Mouse (Mus musculus) MEL (cell line): ENCODE data around the gene Spesp1. TPM values are rescaled to one million over a fixed set of nuclear protein-coding genes. Genes with fewer than 3 reads are reported as not detected.

Experiments
- DNase-seq: peaks from one replicate; pipeline ENCODE4 v3.0.0; 2011; ENCODE audit warnings: low read depth, low spot score
- H3K27ac ChIP-seq: 2 replicates; pipeline ENCODE4 v1.5.1; 2012; ENCODE audit warnings: low read depth, mild to moderate bottlenecking, control low read depth, low read length, moderate library complexity; ENCODE audit not compliant: control insufficient read depth
- H3K27me3 ChIP-seq, 2 experiments: fragments of 150-350 bp in 1 of 2; sonication (generic) in 1 of 2; 2 replicates each; pipeline ENCODE4 v1.6.1; 2012; ENCODE audit warnings: low read length in 2 of 2, mild to moderate bottlenecking in 2 of 2, improper control_type of control experiment in 1 of 2, moderate library complexity in 1 of 2; ENCODE audit not compliant: insufficient read depth in 2 of 2, control insufficient read depth in 1 of 2
- H3K36me3 ChIP-seq, 2 experiments: 2 replicates each; pipeline ENCODE4 v1.6.1; 2012 to 2014; ENCODE audit warnings: low read length in 2 of 2, improper control_type of control experiment in 1 of 2, inconsistent platforms in 1 of 2, mild to moderate bottlenecking in 1 of 2; ENCODE audit not compliant: insufficient read depth in 2 of 2, control insufficient read depth in 1 of 2
- H3K4me1 ChIP-seq, 2 experiments: fragments of 150-350 bp in 1 of 2; sonication (generic) in 1 of 2; 2 replicates each; pipeline ENCODE4 v1.6.1; 2012; ENCODE audit warnings: low read length in 2 of 2, improper control_type of control experiment in 1 of 2, mild to moderate bottlenecking in 1 of 2; ENCODE audit not compliant: insufficient read depth in 2 of 2, control insufficient read depth in 1 of 2
- H3K4me3 ChIP-seq, 2 experiments: fragments of 150-350 bp in 1 of 2; sonication (generic) in 1 of 2; 2 replicates each; pipeline ENCODE4 v1.5.1; 2012; ENCODE audit warnings: low read depth in 2 of 2, low read length in 2 of 2, mild to moderate bottlenecking in 2 of 2, moderate library complexity in 2 of 2, control low read depth in 1 of 2, improper control_type of control experiment in 1 of 2; ENCODE audit not compliant: control insufficient read depth in 1 of 2, insufficient read depth in 1 of 2
- H3K79me2 ChIP-seq: 2 replicates; pipeline ENCODE4 v1.6.1; 2012; ENCODE audit warnings: mild to moderate bottlenecking, low read length, moderate library complexity; ENCODE audit not compliant: control insufficient read depth, poor library complexity, insufficient read depth
- H3K9ac ChIP-seq: 2 replicates; pipeline ENCODE4 v1.6.1; 2012; ENCODE audit warnings: low read depth, mild to moderate bottlenecking, control low read depth, low read length, moderate library complexity; ENCODE audit not compliant: control insufficient read depth, poor library complexity, severe bottlenecking
- H3K9me3 ChIP-seq: fragments of 150-350 bp; sonication (generic); replicated peaks from 2 replicates; pipeline ENCODE4 v1.6.1; 2012; ENCODE audit warnings: mild to moderate bottlenecking, low read length, improper control_type of control experiment, moderate library complexity; ENCODE audit not compliant: insufficient read depth
- BHLHE40 ChIP-seq: IDR thresholded peaks from 2 replicates; pipeline ENCODE4 v1.6.1; 2012; ENCODE audit warnings: low read depth, mild to moderate bottlenecking, inconsistent platforms, low read length, improper control_type of control experiment, borderline replicate concordance
- CTCF ChIP-seq, 3 experiments: IDR thresholded peaks in 2 of 3; conservative IDR thresholded peaks in 1 of 3; 2 replicates each; pipeline ENCODE4 v1.5.1; 2011 to 2012; ENCODE audit warnings: low read length in 3 of 3, low read depth in 2 of 3, mild to moderate bottlenecking in 2 of 3, improper control_type of control experiment in 1 of 3, inconsistent platforms in 1 of 3, mixed read lengths in 1 of 3, moderate library complexity in 1 of 3; ENCODE audit not compliant: control insufficient read depth in 1 of 3, insufficient read depth in 1 of 3, poor library complexity in 1 of 3, severe bottlenecking in 1 of 3
- ELF1 ChIP-seq: IDR thresholded peaks from 2 replicates; pipeline ENCODE4 v1.6.1; 2014; ENCODE audit warnings: low read depth, mild to moderate bottlenecking, inconsistent platforms, low read length, improper control_type of control experiment, moderate library complexity
- EP300 ChIP-seq, 2 experiments: IDR thresholded peaks; 2 replicates each; pipeline ENCODE4 v1.6.1; 2011; ENCODE audit warnings: improper control_type of control experiment in 2 of 2, low read length in 2 of 2, low read depth in 1 of 2, mild to moderate bottlenecking in 1 of 2
- GATA1 ChIP-seq: IDR thresholded peaks from 2 replicates; pipeline ENCODE4 v1.6.1; 2011; ENCODE audit warnings: low read depth, low read length, improper control_type of control experiment
- HCFC1 ChIP-seq: IDR thresholded peaks from 2 replicates; pipeline ENCODE4 v1.6.1; 2012; ENCODE audit warnings: low read depth, mild to moderate bottlenecking, inconsistent platforms, low read length, improper control_type of control experiment, moderate library complexity
- JUND ChIP-seq: IDR thresholded peaks from 2 replicates; pipeline ENCODE4 v1.6.1; 2011; ENCODE audit warnings: low read depth, mild to moderate bottlenecking, improper control_type of control experiment, low read length
- MAFK ChIP-seq: IDR thresholded peaks from 2 replicates; pipeline ENCODE4 v1.6.1; 2011; ENCODE audit warnings: low read depth, mild to moderate bottlenecking, low read length, improper control_type of control experiment, borderline replicate concordance
- MEF2A ChIP-seq: IDR thresholded peaks from 2 replicates; pipeline ENCODE4 v1.6.1; 2014; ENCODE audit warnings: low read depth, mild to moderate bottlenecking, inconsistent platforms, low read length, improper control_type of control experiment; ENCODE audit not compliant: poor library complexity, insufficient replicate concordance, severe bottlenecking; ENCODE audit errors: extremely low read depth
- MYB ChIP-seq: IDR thresholded peaks from 2 replicates; pipeline ENCODE4 v1.6.1; 2011; ENCODE audit warnings: mild to moderate bottlenecking, low read depth, low read length, improper control_type of control experiment
- NELFE ChIP-seq: IDR thresholded peaks from 2 replicates; pipeline ENCODE4 v1.6.1; 2011; ENCODE audit warnings: low read depth, low read length, improper control_type of control experiment
- POLR2AphosphoS2 ChIP-seq: IDR thresholded peaks from 2 replicates; pipeline ENCODE4 v1.6.1; 2011; ENCODE audit warnings: low read length, improper control_type of control experiment
- POLR2AphosphoS5 ChIP-seq: IDR thresholded peaks from 2 replicates; pipeline ENCODE4 v1.6.1; 2012; ENCODE audit warnings: low read depth, borderline replicate concordance, mild to moderate bottlenecking, inconsistent platforms, low read length, moderate library complexity, mixed read lengths
- RAD21 ChIP-seq: IDR thresholded peaks from 2 replicates; pipeline ENCODE4 v1.6.1; 2011; ENCODE audit warnings: mild to moderate bottlenecking, low read depth, low read length, improper control_type of control experiment
- RCOR1 ChIP-seq: IDR thresholded peaks from 2 replicates; pipeline ENCODE4 v1.6.1; 2012; ENCODE audit warnings: low read depth, mild to moderate bottlenecking, inconsistent platforms, low read length, improper control_type of control experiment
- SIN3A ChIP-seq: IDR thresholded peaks from 2 replicates; pipeline ENCODE4 v1.6.1; 2012; ENCODE audit warnings: low read length, improper control_type of control experiment, inconsistent platforms
- SMC3 ChIP-seq: IDR thresholded peaks from 2 replicates; pipeline ENCODE4 v1.6.1; 2011; ENCODE audit warnings: low read depth, low read length, improper control_type of control experiment
- TBP ChIP-seq: IDR thresholded peaks from 2 replicates; pipeline ENCODE4 v1.8.0; 2011; ENCODE audit warnings: low read depth, low read length, improper control_type of control experiment
- ZC3H11A ChIP-seq: IDR thresholded peaks from 2 replicates; pipeline ENCODE4 v1.6.1; 2012; ENCODE audit warnings: low read depth, mild to moderate bottlenecking, inconsistent platforms, low read length, improper control_type of control experiment
- ZNF384 ChIP-seq: IDR thresholded peaks from 2 replicates; pipeline ENCODE4 v1.6.1; 2012; ENCODE audit warnings: low read depth, mild to moderate bottlenecking, inconsistent platforms, low read length, improper control_type of control experiment
- polyA plus RNA-seq, 2 experiments: library from polyadenylated mRNA; stranded (reverse) in 1 of 2; unstranded in 1 of 2; fragments of >175 nt in 1 of 2; fragments of >200 nt in 1 of 2; gene quantifications; 2 replicates each; pipeline versions ENCODE4 v1.2.1 to v1.2.4; 2012; ENCODE audit warnings: low replicate concordance in 2 of 2, low read depth in 1 of 2; ENCODE audit not compliant: insufficient read length in 2 of 2, insufficient read depth in 1 of 2, missing spikeins in 1 of 2
- total RNA-seq: library from RNA; depleted of rRNA; stranded (reverse); fragments of 300-350 nt; gene quantifications from 2 replicates; pipeline ENCODE4 v1.2.3, GENCODE M21; 2012

The Spesp1 gene
- total and polyA plus RNA-seq, 3 experiments: not detected

GRCm38 (mm10) chr9:62245612-62246379, 36.2 kb downstream of the Spesp1 start:
- no peak overlapping the region for H3K9ac ChIP-seq
- no peaks in the 10 kb centered on the region for H3K36me3 ChIP-seq
- H3K9me3 ChIP-seq: no peaks in the 10 kb centered on the region
- H3K27ac ChIP-seq: no peak overlapping the region
- H3K27me3 ChIP-seq: peaks cover 3 to 19% of the 10 kb centered on the region in 2 experiments
- H3K4me3 ChIP-seq: no peak overlapping the region
- peak; percentile 46 for DNase-seq
- H3K4me1 ChIP-seq: peaks cover 0 to 2% of the 10 kb centered on the region in 2 experiments; a peak in 1 of 4 replicates
- peak; percentile 64 for TF ChIP-seq SMC3
- no peak for TF ChIP-seq NELFE
- TF ChIP-seq RAD21: peak; percentile 30
- TF ChIP-seq CTCF (IDR thresholded peaks at IDR 0.05 in 2 of 3, conservative IDR thresholded peaks at IDR 0.05 in 1 of 3; ENCODE audit: control insufficient read depth in 1 of 3, insufficient read depth in 1 of 3, low read depth in 2 of 3, low read length in 3 of 3, poor library complexity in 1 of 3, severe bottlenecking in 1 of 3): peak; percentile 28 to 61 (median 48); a peak in 5 of 6 replicates
- TF ChIP-seq EP300 (IDR thresholded peaks at IDR 0.05; ENCODE audit: low read depth in 1 of 2, low read length in 2 of 2): no peak
- TF ChIP-seq TBP: no peak
- no peaks in the 10 kb centered on the region for H3K79me2 ChIP-seq

DNA sequence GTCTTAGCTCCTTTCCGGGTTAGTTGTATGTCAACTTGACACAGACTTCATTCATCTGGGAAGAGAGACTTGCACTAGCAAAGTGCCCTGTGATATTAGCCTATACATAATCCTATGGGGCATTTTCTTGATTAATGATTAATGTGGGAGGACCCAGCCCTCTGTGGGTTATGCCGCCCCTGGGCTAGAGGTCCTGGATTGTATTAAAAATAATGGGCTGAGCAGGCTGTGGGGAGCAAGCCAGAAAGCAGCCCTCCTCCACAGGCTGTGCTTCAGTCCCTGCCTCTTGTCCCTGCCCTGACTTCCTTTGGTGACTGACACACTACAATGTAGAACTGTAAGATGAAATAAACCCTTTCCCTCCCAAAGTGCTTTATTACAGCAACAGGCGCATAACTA, 37.4 kb downstream of the Spesp1 start:
- Histone ChIP-seq H3K27ac (no peak overlapping the region), H3K36me3 (no peaks in the 10 kb centered on the region), H3K4me1 (peaks cover 0 to 2% of the 10 kb centered on the region in 2 experiments; a peak in 1 of 4 replicates), H3K27me3 (peaks cover 0 to 14% of the 10 kb centered on the region in 2 experiments), H3K9me3 (no peaks in the 10 kb centered on the region), H3K4me3 (peak overlapping the region in 1 of 2 experiments; percentile 10; a peak in 1 of 4 replicates), H3K9ac (0 out of 2 replicates have a peak overlapping the region, but pooled peaks have one; percentile 31), H3K79me2 (no peaks in the 10 kb centered on the region)
- no peak for TF ChIP-seq RCOR1
- TF ChIP-seq ELF1: 0 out of 2 replicates have a peak, but pooled peaks have one; percentile 1
- no peak for DNase-seq

DNA sequence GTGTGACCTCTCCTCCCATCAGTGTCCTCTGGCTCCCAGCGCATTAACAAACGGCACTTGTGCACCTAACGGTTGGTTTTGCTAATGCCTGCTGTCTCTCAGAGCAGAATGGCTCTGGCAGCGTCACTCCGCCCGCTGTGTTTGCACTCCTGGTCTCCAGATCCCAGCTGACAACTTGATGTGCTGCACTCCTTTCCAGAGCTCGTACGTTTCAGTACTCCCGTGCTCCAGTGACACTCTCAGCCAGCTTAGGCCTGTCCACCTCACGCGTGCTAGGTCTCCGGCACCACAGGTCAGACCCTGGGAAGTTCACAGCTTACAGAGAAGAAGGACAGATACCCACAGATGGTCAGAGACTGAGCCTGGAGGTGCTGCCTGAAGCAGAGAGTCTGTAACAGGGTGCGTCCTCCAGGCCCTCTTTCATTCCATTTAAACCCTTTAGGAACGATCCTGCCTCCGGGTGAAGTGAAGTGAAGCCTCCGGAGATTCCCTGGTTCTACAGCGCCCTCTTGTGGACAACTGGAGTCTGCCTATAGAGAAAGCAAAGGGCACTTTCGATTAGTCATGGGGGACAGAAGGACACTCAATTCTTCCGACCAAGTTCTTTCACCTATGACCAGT, 37.9 kb downstream of the Spesp1 start:
- H3K36me3 ChIP-seq: no peaks in the 10 kb centered on the region
- peak; percentile 77 for DNase-seq
- peaks cover 0 to 14% of the 10 kb centered on the region in 2 experiments for H3K27me3 ChIP-seq
- no peaks in the 10 kb centered on the region for H3K79me2 ChIP-seq
- H3K27ac ChIP-seq: no peak overlapping the region
- no peaks in the 10 kb centered on the region for H3K9me3 ChIP-seq
- peaks cover 0 to 2% of the 10 kb centered on the region in 2 experiments; a peak in 1 of 4 replicates for H3K4me1 ChIP-seq
- H3K4me3 ChIP-seq: peak overlapping the region in 1 of 2 experiments; percentile 10; a peak in 1 of 4 replicates
- 0 out of 2 replicates have a peak overlapping the region, but pooled peaks have one; percentile 31 for H3K9ac ChIP-seq
- TF ChIP-seq HCFC1: no peak
- TF ChIP-seq POLR2AphosphoS2: no peak
- TF ChIP-seq CTCF (IDR thresholded peaks at IDR 0.05 in 2 of 3, conservative IDR thresholded peaks at IDR 0.05 in 1 of 3; ENCODE audit: control insufficient read depth in 1 of 3, insufficient read depth in 1 of 3, low read depth in 2 of 3, low read length in 3 of 3, poor library complexity in 1 of 3, severe bottlenecking in 1 of 3): peak; percentile 86 to 98 (median 91)
- no peak for TF ChIP-seq GATA1
- 0 out of 2 replicates have a peak, but pooled peaks have one; percentile 47 for TF ChIP-seq JUND
- no peak for TF ChIP-seq SIN3A
- no peak for TF ChIP-seq POLR2AphosphoS5
- TF ChIP-seq ZNF384: 0 out of 2 replicates have a peak, but pooled peaks have one; percentile 6
- TF ChIP-seq RAD21: peak; percentile 98
- no peak for TF ChIP-seq MEF2A
- TF ChIP-seq ELF1: 0 out of 2 replicates have a peak, but pooled peaks have one; percentile 34
- TF ChIP-seq BHLHE40: 0 out of 2 replicates have a peak, but pooled peaks have one; percentile 12
- TF ChIP-seq ZC3H11A: peak; percentile 92
- TF ChIP-seq SMC3: peak; percentile 95
- TF ChIP-seq MAFK: no peak
- TF ChIP-seq MYB: no peak
- no peak for TF ChIP-seq EP300 (IDR thresholded peaks at IDR 0.05; ENCODE audit: low read depth in 1 of 2, low read length in 2 of 2)
